Mouse (Mus musculus): ENCODE results near the gene Zfp804b.

DNA sequence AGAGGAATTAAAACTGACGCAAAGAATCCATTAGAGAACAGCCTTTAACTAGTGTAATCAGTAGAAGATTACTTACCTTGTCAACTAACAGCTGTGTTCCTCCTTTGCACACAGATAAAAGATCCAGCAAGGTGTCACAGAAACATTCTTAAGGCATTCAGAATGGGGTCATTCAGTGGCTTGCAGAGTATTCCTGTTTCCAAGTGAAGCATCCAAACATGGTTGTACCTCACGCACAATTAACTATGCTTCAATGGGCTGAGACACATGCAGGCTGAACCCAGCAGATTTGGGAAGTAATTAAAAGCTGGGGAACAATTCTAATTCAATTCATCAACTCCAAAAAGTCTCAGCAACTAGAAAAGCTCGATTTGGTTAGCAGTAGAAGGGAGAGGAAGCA, 337.1 kb downstream of the Zfp804b start:
- TF ChIP-seq CTCF (IDR thresholded peaks at IDR 0.05; ENCODE audit: borderline replicate concordance, extremely low read depth, insufficient read depth, insufficient read length) (no peak), POLR2A (IDR thresholded peaks at IDR 0.05; ENCODE audit: borderline replicate concordance, extremely low read depth, insufficient read depth, insufficient read length, poor library complexity, severe bottlenecking) (no peak)
